Mouse (Mus musculus) bone marrow, adult 2 months (tissue): ENCODE measurements around the gene Lepr. TPM values are rescaled to one million over a fixed set of nuclear protein-coding genes. Genes with fewer than 3 reads are reported as not detected.

ENCODE experiments used
- H3K27ac ChIP-seq: fragments of 200-500 bp; 2 replicates; pipeline ENCODE4 v1.5.1; 2012; ENCODE audit warnings: low read depth, mild to moderate bottlenecking, control low read depth, inconsistent platforms, low read length; ENCODE audit not compliant: control insufficient read depth, poor library complexity, insufficient read depth
- H3K4me1 ChIP-seq: fragments of 200-500 bp; 2 replicates; pipeline ENCODE4 v1.6.1; 2011; ENCODE audit warnings: low read length; ENCODE audit not compliant: control insufficient read depth, insufficient read depth
- H3K4me3 ChIP-seq: fragments of 200-500 bp; replicated peaks from 2 replicates; pipeline ENCODE3; 2011; ENCODE audit warnings: mild to moderate bottlenecking, low read depth, low read length, control low read depth; ENCODE audit not compliant: control insufficient read depth
- CTCF ChIP-seq: fragments of 200-500 bp; IDR thresholded peaks from 2 replicates; pipeline ENCODE4 v1.5.1; 2011; ENCODE audit warnings: low read length, control low read depth; ENCODE audit not compliant: control insufficient read depth, insufficient read depth
- POLR2A ChIP-seq: fragments of 200-500 bp; IDR thresholded peaks from 2 replicates; pipeline ENCODE4 v1.6.1; 2011; ENCODE audit warnings: low read depth, mild to moderate bottlenecking, control low read depth, low read length, borderline replicate concordance; ENCODE audit not compliant: control insufficient read depth
- WGBS: fragments of 180-500 bp; shearing (Covaris S2); methylation state at CpG from one replicate; pipeline ENCODE4 v1.1.7; 2018; 5-methylcytosine and 5-hydroxymethylcytosine counted together
- polyA plus RNA-seq: library from polyadenylated mRNA; stranded (reverse); fragments of >200 nt; gene quantifications from 2 replicates; pipeline ENCODE4 v1.2.4, GENCODE M21; 2011; ENCODE audit warnings: low replicate concordance; ENCODE audit not compliant: missing spikeins, insufficient read depth, insufficient read length

Gene Lepr
- 5.8 and 8.3 TPM in 2 replicates for polyA plus RNA-seq

GRCm38 (mm10) chr4:101717367-101718121 is at the start of gene Lepr:
Lepr (plus strand) TSS chr4:101717404.
- Histone ChIP-seq H3K4me3 (no peak within 1 kb of the TSS), H3K4me1 (no peaks in the 10 kb centered on the region)

GRCm38 (mm10) chr4:101669161-101669560 is 48.0 kb upstream of the Lepr start:
- no peak for TF ChIP-seq POLR2A
- no peak for TF ChIP-seq CTCF
- WGBS: 70% methylated on average over 5 of the region's 5 CpGs
- Histone ChIP-seq H3K4me3 (no peak overlapping the region), H3K4me1 (no peaks in the 10 kb centered on the region), H3K27ac (no peak overlapping the region)

More at GRCm38 (mm10) chr4:101717367-101718121, at the start of gene Lepr:
- H3K27ac ChIP-seq: peak within 1 kb of the TSS; percentile 14; the same call in 1 of the 2 replicates
- TF ChIP-seq CTCF (no peak), POLR2A (no peak)
- WGBS: 3% methylated on average over 50 of the region's 50 CpGs

- 74% methylated on average over 5 of the region's 5 CpGs for WGBS
- Histone ChIP-seq H3K27ac (no peak overlapping the region), H3K4me1 (no peaks in the 10 kb centered on the region), H3K4me3 (no peak overlapping the region)
- no peak for TF ChIP-seq CTCF
- TF ChIP-seq POLR2A: no peak
Observed at GRCm38 (mm10) chr4:101669811-101670210, 47.4 kb upstream of the Lepr start.

DNA sequence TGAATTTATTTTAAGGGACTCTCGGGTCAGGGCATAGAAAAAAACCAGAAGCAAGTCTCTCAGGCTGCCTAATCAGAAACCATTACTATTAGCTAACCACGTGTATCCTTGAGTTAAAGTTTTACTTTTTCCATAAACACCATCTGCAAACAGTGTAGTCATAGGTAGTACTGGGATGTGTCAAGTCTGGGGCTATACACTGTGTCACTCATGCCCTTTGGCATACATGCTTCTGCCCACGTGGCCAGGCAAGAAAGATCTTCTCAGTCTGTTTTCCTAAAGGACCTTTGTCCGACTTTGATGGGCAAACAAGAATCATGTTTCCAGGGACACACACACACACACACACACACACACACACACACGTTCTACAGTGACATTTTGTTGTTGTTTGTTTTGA is 42.4 kb upstream of the Lepr start:
- H3K27ac ChIP-seq: no peak overlapping the region
- TF ChIP-seq CTCF (no peak), POLR2A (no peak)

DNA sequence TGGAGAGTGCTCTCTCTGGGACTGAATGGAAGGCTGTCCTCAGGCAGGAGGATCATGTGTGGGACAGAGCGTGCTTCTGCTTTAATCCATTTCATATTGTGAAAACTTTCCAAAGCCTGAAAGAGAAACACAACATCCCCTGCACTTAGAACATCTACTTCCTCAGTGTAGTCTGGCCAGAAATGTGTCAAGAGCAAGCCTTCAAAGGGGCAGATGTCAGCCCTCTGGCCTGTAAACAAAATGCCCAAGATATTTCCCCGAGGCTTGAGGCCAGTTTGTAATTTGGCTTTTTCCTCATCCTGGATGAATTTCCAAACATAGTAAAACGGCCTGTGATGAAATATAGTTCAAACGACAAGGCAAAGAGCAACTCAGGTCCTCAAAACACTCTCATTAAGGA is 41.5 kb upstream of the Lepr start:
- H3K27ac ChIP-seq: no peak overlapping the region

More for the DNA sequence above, 42.4 kb upstream of the Lepr start:
- WGBS: 68% methylated on average over 5 of the region's 5 CpGs
- H3K4me3 ChIP-seq: no peak overlapping the region
- H3K4me1 ChIP-seq: no peaks in the 10 kb centered on the region

DNA sequence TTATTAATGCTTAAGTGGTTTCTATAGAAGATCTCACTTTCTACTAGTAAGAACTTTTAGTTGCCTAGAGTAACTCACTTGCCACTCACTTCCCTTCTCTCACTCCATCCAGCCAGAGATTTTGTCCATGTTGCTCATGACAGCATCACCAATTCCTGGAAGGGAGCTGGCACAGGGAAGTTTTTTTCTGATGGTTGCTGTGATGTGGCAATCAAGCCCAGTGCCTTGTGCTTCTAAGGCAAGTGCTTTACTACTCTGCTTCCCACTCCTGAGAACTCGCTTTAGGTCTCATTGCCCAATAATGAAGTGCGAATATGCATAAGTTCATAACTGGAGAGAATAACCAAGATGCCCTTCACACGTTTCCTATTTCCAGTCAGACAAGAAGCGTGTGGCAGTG is 34.6 kb upstream of the Lepr start:
- WGBS: 76% methylated on average over 4 of the region's 4 CpGs
- TF ChIP-seq POLR2A: no peak
- no peak for TF ChIP-seq CTCF
- no peak overlapping the region for H3K4me3 ChIP-seq
- no peak overlapping the region for H3K27ac ChIP-seq
- H3K4me1 ChIP-seq: no peaks in the 10 kb centered on the region

More for the DNA sequence above, 41.5 kb upstream of the Lepr start:
- 60% methylated on average over 4 of the region's 4 CpGs for WGBS
- H3K4me1 ChIP-seq: no peaks in the 10 kb centered on the region
- no peak overlapping the region for H3K4me3 ChIP-seq
- TF ChIP-seq CTCF: no peak
- no peak for TF ChIP-seq POLR2A

- WGBS: 72% methylated on average over 3 of the region's 3 CpGs
- TF ChIP-seq CTCF: no peak
- no peak for TF ChIP-seq POLR2A
- no peaks in the 10 kb centered on the region for H3K4me1 ChIP-seq
Observed at GRCm38 (mm10) chr4:101683086-101683485, 34.1 kb upstream of the Lepr start.

GRCm38 (mm10) chr4:101684821-101685220 is 32.4 kb upstream of the Lepr start:
- WGBS: 86% methylated on average over 3 of the region's 3 CpGs
- TF ChIP-seq POLR2A (no peak), CTCF (no peak)
- no peaks in the 10 kb centered on the region for H3K4me1 ChIP-seq
- H3K27ac ChIP-seq: no peak overlapping the region
- no peak overlapping the region for H3K4me3 ChIP-seq

More at GRCm38 (mm10) chr4:101683086-101683485, 34.1 kb upstream of the Lepr start:
- Histone ChIP-seq H3K4me3 (no peak overlapping the region), H3K27ac (no peak overlapping the region)

DNA sequence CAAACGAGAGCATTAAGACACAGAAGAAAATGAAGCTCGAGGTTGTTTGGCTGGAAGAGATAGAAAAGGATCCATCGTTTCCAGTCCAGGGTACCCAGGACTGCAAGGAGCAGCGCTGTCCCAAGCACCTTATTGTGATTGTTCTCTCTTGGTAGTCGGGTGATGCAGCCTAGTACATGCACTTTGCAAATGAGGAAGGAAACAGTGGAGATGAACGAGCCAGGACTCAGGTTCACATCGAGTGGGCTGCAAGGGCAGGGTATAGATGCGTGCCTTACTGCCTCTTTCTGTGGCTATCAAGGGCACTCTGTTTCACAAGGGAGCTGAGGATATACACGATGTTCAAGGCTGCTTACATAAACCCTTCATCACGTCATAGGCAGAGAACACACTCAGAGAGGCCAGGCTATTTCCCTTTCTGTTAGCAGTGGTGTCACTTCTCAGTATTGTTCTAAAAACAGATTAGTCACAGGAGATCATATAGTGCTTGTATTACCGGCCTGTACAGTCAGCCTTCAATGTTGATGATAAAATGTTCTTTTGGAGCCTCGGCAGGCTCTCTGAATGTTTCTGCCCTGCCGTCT is 30.9 kb upstream of the Lepr start:
- H3K4me1 ChIP-seq: no peaks in the 10 kb centered on the region
- H3K4me3 ChIP-seq: no peak overlapping the region
- TF ChIP-seq CTCF: no peak
- TF ChIP-seq POLR2A: no peak
- no peak overlapping the region for H3K27ac ChIP-seq
- WGBS: 27% methylated on average over 13 of the region's 13 CpGs
